Mouse (Mus musculus) forebrain, embryonic 13.5 days (tissue): Measurements from ENCODE around the gene Cyp11a1. TPM values are rescaled to one million over a fixed set of nuclear protein-coding genes. Genes with fewer than 3 reads are reported as not detected.

Experiments used
- ATAC-seq: fragments of 200-750 bp; cut with Nextera tagmentation; 2 replicates; pipeline ENCODE4 v1.8.0; 2017
- H3K27ac ChIP-seq: fragments of 300-500 bp; sonication (generic); 2 replicates; pipeline ENCODE4 v1.5.1; 2015; ENCODE audit warnings: inconsistent platforms, mild to moderate bottlenecking, moderate library complexity
- H3K27me3 ChIP-seq: fragments of 300-500 bp; sonication (generic); 2 replicates; pipeline ENCODE4 v1.6.1; 2015; ENCODE audit warnings: mild to moderate bottlenecking, inconsistent platforms
- H3K36me3 ChIP-seq: fragments of 300-500 bp; sonication (generic); 2 replicates; pipeline ENCODE4 v1.6.1; 2015; ENCODE audit warnings: mild to moderate bottlenecking, inconsistent platforms; ENCODE audit not compliant: poor library complexity, severe bottlenecking
- H3K4me1 ChIP-seq: fragments of 300-500 bp; sonication (generic); 2 replicates; pipeline ENCODE4 v1.6.1; 2015; ENCODE audit warnings: inconsistent platforms
- H3K4me2 ChIP-seq: fragments of 300-500 bp; sonication (generic); 2 replicates; pipeline ENCODE4 v1.6.1; 2015; ENCODE audit warnings: inconsistent platforms, mild to moderate bottlenecking, moderate library complexity
- H3K4me3 ChIP-seq: fragments of 300-500 bp; sonication (generic); 2 replicates; pipeline ENCODE4 v1.5.1; 2015; ENCODE audit warnings: mild to moderate bottlenecking, inconsistent platforms
- H3K9ac ChIP-seq: fragments of 300-500 bp; sonication (generic); 2 replicates; pipeline ENCODE4 v1.6.1; 2015; ENCODE audit warnings: mild to moderate bottlenecking, inconsistent platforms
- H3K9me3 ChIP-seq: fragments of 300-500 bp; sonication (generic); replicated peaks from 2 replicates; pipeline ENCODE4 v1.6.1; 2016; ENCODE audit warnings: inconsistent platforms
- WGBS: fragments of 180-500 bp; shearing (Covaris S2); methylation state at CpG from one replicate; pipeline ENCODE4 v1.1.7; 2015; 5-methylcytosine and 5-hydroxymethylcytosine counted together
- polyA plus RNA-seq: library from polyadenylated mRNA; unstranded; fragments of >200 nt; fragmentation: Nextera tagmentation; extraction: Ambion mirVana; gene quantifications from 2 replicates; pipeline ENCODE4 v1.2.1, GENCODE M21; 2015

Cyp11a1 gene
- polyA plus RNA-seq, 1 experiment from 2014 or later: 0.23 TPM

GRCm38 (mm10) chr9:57997511-57998031 lies 8.6 kb upstream of the Cyp11a1 start:
- peaks cover 19% of the 10 kb centered on the region for H3K4me1 ChIP-seq
- no peaks in the 10 kb centered on the region for H3K36me3 ChIP-seq
- H3K27me3 ChIP-seq: peaks cover 37% of the 10 kb centered on the region
- peak overlapping the region; percentile 61 for H3K4me2 ChIP-seq
- no peak overlapping the region for H3K27ac ChIP-seq
- ATAC-seq: no peak; the same call in none of the 2 replicates
- 24% methylated on average over 13 of the region's 13 CpGs for WGBS
- H3K9me3 ChIP-seq: no peaks in the 10 kb centered on the region
- H3K9ac ChIP-seq: peak overlapping the region; percentile 45; the same call in 1 of the 2 replicates
- peak overlapping the region; percentile 27 for H3K4me3 ChIP-seq

GRCm38 (mm10) chr9:57998032-57998659 lies 8.1 kb upstream of the Cyp11a1 start:
- peak; percentile 89 for ATAC-seq

GRCm38 (mm10) chr9:57998685-57999084 lies 7.5 kb upstream of the Cyp11a1 start:
- WGBS: 51% methylated on average over 2 of the region's 2 CpGs
- Histone ChIP-seq H3K4me2 (no peak overlapping the region), H3K9ac (no peak overlapping the region), H3K27ac (no peak overlapping the region), H3K27me3 (peaks cover 37% of the 10 kb centered on the region), H3K4me1 (peaks cover 9% of the 10 kb centered on the region), H3K36me3 (no peaks in the 10 kb centered on the region), H3K4me3 (no peak overlapping the region), H3K9me3 (no peaks in the 10 kb centered on the region)
- no peak for ATAC-seq

More at GRCm38 (mm10) chr9:57998032-57998659, 8.1 kb upstream of the Cyp11a1 start:
- Histone ChIP-seq H3K4me3 (peak overlapping the region; percentile 27), H3K27me3 (peaks cover 37% of the 10 kb centered on the region), H3K9me3 (no peaks in the 10 kb centered on the region), H3K4me1 (peaks cover 14% of the 10 kb centered on the region), H3K4me2 (peak overlapping the region; percentile 61), H3K9ac (peak overlapping the region; percentile 45), H3K27ac (no peak overlapping the region), H3K36me3 (no peaks in the 10 kb centered on the region)
- under 1% methylated on average over 20 of the region's 20 CpGs for WGBS

GRCm38 (mm10) chr9:57999676-58000075 lies 6.5 kb upstream of the Cyp11a1 start:
- H3K4me1 ChIP-seq: peaks cover 8% of the 10 kb centered on the region
- H3K27me3 ChIP-seq: peaks cover 37% of the 10 kb centered on the region
- H3K4me3 ChIP-seq: no peak overlapping the region
- ATAC-seq: no peak
- no peak overlapping the region for H3K4me2 ChIP-seq
- H3K9me3 ChIP-seq: no peaks in the 10 kb centered on the region
- H3K36me3 ChIP-seq: no peaks in the 10 kb centered on the region
- WGBS: 58% methylated on average over 2 of the region's 2 CpGs
- no peak overlapping the region for H3K9ac ChIP-seq
- no peak overlapping the region for H3K27ac ChIP-seq

- Histone ChIP-seq H3K27me3 (peaks cover 23% of the 10 kb centered on the region), H3K9ac (no peak overlapping the region), H3K27ac (no peak overlapping the region), H3K36me3 (no peaks in the 10 kb centered on the region), H3K4me1 (peaks cover 3% of the 10 kb centered on the region), H3K4me2 (no peak overlapping the region), H3K4me3 (no peak overlapping the region), H3K9me3 (no peaks in the 10 kb centered on the region)
- ATAC-seq: no peak
- WGBS: 32% methylated on average over 2 of the region's 2 CpGs
These were observed 2.9 kb upstream of the Cyp11a1 start for GRCm38 (mm10) chr9:58003272-58003671.

GRCm38 (mm10) chr9:58008336-58009014 lies 2.3 kb downstream of the Cyp11a1 start:
- peaks cover 33% of the 10 kb centered on the region for H3K4me1 ChIP-seq
- peak; percentile 70 for ATAC-seq
- peak overlapping the region; percentile 47 for H3K9ac ChIP-seq
- peak overlapping the region; percentile 48 for H3K4me2 ChIP-seq
- WGBS: 49% methylated on average over 12 of the region's 12 CpGs
- H3K27me3 ChIP-seq: no peaks in the 10 kb centered on the region
- peak overlapping the region; percentile 89 for H3K27ac ChIP-seq
- H3K36me3 ChIP-seq: no peaks in the 10 kb centered on the region
- H3K9me3 ChIP-seq: no peaks in the 10 kb centered on the region
- H3K4me3 ChIP-seq: peak overlapping the region; percentile 6; the same call in 1 of the 2 replicates

GRCm38 (mm10) chr9:58009015-58009362 lies 2.8 kb downstream of the Cyp11a1 start:
- H3K9ac ChIP-seq: peak overlapping the region; percentile 47
- H3K36me3 ChIP-seq: no peaks in the 10 kb centered on the region
- peak; percentile 96 for ATAC-seq
- peak overlapping the region; percentile 48 for H3K4me2 ChIP-seq
- H3K4me3 ChIP-seq: peak overlapping the region; percentile 6; the same call in 1 of the 2 replicates
- H3K27ac ChIP-seq: peak overlapping the region; percentile 89
- no peaks in the 10 kb centered on the region for H3K9me3 ChIP-seq
- no peaks in the 10 kb centered on the region for H3K27me3 ChIP-seq
- under 1% methylated on average over 6 of the region's 6 CpGs for WGBS
- H3K4me1 ChIP-seq: peaks cover 34% of the 10 kb centered on the region

- Histone ChIP-seq H3K4me1 (peaks cover 34% of the 10 kb centered on the region), H3K4me3 (no peak overlapping the region), H3K4me2 (peak overlapping the region; percentile 48; the same call in 1 of the 2 replicates), H3K27me3 (no peaks in the 10 kb centered on the region), H3K27ac (peak overlapping the region; percentile 89), H3K9ac (no peak overlapping the region), H3K9me3 (no peaks in the 10 kb centered on the region), H3K36me3 (no peaks in the 10 kb centered on the region)
- ATAC-seq: peak; percentile 11; the same call in 1 of the 2 replicates
- 43% methylated on average over 3 of the region's 3 CpGs for WGBS
These were observed 3.4 kb downstream of the Cyp11a1 start for GRCm38 (mm10) chr9:58009588-58009987.

GRCm38 (mm10) chr9:58011027-58011426 lies 4.8 kb downstream of the Cyp11a1 start:
- Histone ChIP-seq H3K9me3 (no peaks in the 10 kb centered on the region), H3K4me1 (peaks cover 34% of the 10 kb centered on the region), H3K9ac (no peak overlapping the region), H3K36me3 (no peaks in the 10 kb centered on the region), H3K27me3 (no peaks in the 10 kb centered on the region), H3K27ac (no peak overlapping the region), H3K4me3 (no peak overlapping the region), H3K4me2 (no peak overlapping the region)
- 56% methylated on average over 7 of the region's 7 CpGs for WGBS
- ATAC-seq: no peak

- no peak for ATAC-seq
- Histone ChIP-seq H3K4me3 (no peak overlapping the region), H3K27ac (no peak overlapping the region), H3K27me3 (no peaks in the 10 kb centered on the region), H3K9ac (no peak overlapping the region), H3K4me2 (no peak overlapping the region), H3K36me3 (no peaks in the 10 kb centered on the region), H3K9me3 (no peaks in the 10 kb centered on the region), H3K4me1 (peaks cover 34% of the 10 kb centered on the region)
- WGBS: 85% methylated on average over 8 of the region's 8 CpGs
These were observed 5.3 kb downstream of the Cyp11a1 start for GRCm38 (mm10) chr9:58011552-58011951.

- Histone ChIP-seq H3K36me3 (no peaks in the 10 kb centered on the region), H3K27ac (peak overlapping the region; percentile 15), H3K27me3 (no peaks in the 10 kb centered on the region), H3K9ac (no peak overlapping the region), H3K4me3 (no peak overlapping the region), H3K9me3 (no peaks in the 10 kb centered on the region), H3K4me2 (no peak overlapping the region), H3K4me1 (peaks cover 34% of the 10 kb centered on the region)
- no peak for ATAC-seq
- 66% methylated on average over 2 of the region's 2 CpGs for WGBS
These were observed 6.3 kb downstream of the Cyp11a1 start for GRCm38 (mm10) chr9:58012486-58012885.

- 46% methylated on average over 2 of the region's 2 CpGs for WGBS
- H3K27me3 ChIP-seq: no peaks in the 10 kb centered on the region
- H3K4me2 ChIP-seq: no peak overlapping the region
- no peak overlapping the region for H3K4me3 ChIP-seq
- no peak overlapping the region; the same call in none of the 2 replicates for H3K27ac ChIP-seq
- H3K9ac ChIP-seq: no peak overlapping the region
- H3K4me1 ChIP-seq: peaks cover 34% of the 10 kb centered on the region
- no peaks in the 10 kb centered on the region for H3K9me3 ChIP-seq
- no peaks in the 10 kb centered on the region for H3K36me3 ChIP-seq
- ATAC-seq: peak; percentile 52
These were observed 6.7 kb downstream of the Cyp11a1 start for GRCm38 (mm10) chr9:58012935-58013334.
